Mouse (Mus musculus) cerebellum, postnatal 4 days (tissue): Measurements from ENCODE around the gene Celsr1.

Experiments
- DNase-seq, 2 experiments: peaks; one replicate each; pipeline ENCODE4 v3.0.0; 2022; ENCODE audit warnings: low spot score in 2 of 2, mixed read lengths in 1 of 2

Celsr1 gene

DNA sequence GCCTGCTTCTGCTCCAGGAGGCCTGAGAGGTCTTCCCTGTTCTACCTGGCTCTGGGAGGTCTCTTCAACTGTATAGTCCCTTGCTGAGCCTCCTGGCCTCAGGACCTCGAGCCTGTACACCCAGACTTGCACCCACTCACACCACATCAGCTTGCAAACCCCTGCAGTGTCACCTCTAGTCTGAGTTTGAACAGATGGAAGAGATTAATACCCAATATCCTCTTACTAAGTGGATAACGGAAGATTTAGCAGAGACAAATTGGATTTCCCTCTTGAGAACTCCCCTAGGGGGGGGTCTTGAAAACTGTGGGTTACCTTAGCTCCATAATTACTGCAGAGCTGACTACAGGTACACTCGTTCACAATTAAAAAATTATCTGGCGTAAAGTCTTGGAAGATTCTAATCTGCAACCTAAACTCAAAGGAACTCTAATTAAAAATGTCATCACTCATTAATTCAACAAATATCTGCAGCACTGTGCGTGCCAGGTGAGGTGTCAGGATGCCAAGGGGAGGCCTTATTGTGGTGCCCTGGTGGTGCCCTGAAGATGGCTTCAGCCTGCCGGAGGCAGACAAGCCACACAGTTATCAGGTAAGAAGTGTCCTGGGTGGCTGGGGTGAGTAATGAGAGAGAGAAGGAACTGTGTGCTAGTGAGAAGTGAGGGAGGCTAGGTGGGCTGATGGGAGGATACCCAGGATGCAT, 38.5 kb downstream of the Celsr1 start:
- no peak for DNase-seq

DNA sequence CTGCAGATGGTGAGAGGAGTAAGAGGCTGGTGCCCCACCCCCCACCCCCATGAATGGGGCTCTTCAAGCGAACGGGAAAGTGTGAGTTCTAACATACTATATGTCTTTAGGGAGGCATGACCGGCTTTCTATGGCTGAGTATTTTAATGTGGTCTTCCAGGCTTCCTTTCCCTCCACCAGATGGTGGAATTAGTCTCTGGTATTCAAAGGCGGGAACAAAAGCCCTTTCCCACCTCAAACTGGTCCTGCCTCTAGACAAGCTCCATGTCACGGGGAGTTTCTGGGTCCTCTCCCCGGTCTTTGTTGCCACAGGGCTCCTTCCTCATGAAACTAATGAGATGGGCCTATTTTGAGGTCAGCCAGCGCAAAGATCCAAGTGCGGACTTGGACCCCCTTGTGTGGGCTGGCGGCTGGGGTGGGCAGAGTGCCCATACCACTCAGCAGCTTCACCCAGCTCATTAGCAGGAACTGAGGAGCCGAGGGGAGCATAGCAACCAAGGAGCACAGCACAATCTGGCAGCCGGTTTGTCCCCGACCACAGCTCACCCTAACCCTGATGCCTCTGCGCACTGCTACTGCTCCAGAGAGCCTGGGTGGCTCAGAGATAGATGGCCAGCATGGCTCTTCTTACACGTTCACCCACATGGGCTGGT, 39.5 kb downstream of the Celsr1 start:
- DNase-seq = peak in 1 of 2 experiments; percentile 53

DNA sequence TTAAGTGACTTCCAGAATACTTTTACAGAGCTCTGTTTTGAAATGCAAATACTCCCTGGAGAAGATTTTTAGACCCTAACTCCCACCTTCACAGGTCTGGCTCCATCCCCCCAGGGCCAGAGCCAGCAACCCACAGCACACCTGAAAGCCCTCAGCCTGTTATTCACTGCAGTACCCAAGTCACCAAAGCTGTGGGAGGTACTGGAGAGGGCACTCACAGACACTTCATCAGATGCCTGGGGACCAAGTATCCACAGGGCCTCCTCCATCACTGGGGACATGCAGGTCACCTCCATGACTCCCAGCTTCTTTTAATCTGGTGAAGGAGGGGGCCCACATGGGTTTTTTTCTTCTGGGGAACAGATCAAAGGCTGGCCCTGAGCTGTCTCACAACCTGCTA, 40.2 kb downstream of the Celsr1 start:
- no peak for DNase-seq

DNA sequence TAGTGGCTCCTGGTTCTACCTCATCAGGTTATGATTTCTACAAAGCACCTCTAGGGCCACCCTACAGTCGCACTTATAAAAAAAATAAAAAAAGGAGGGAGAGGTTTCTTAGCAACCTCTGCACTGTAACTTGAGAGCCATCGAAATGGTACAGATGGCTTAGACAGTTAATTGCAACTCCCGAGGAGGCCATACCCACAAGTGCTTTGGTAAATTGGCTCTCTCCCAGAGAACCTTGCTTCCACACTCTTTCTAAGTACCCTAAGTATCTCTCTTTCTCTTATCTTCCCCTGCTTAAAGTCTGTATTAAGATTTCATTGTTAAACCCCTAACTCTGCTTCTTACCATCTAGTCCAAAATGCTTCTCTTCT, 41.5 kb downstream of the Celsr1 start:
- DNase-seq = no peak

DNA sequence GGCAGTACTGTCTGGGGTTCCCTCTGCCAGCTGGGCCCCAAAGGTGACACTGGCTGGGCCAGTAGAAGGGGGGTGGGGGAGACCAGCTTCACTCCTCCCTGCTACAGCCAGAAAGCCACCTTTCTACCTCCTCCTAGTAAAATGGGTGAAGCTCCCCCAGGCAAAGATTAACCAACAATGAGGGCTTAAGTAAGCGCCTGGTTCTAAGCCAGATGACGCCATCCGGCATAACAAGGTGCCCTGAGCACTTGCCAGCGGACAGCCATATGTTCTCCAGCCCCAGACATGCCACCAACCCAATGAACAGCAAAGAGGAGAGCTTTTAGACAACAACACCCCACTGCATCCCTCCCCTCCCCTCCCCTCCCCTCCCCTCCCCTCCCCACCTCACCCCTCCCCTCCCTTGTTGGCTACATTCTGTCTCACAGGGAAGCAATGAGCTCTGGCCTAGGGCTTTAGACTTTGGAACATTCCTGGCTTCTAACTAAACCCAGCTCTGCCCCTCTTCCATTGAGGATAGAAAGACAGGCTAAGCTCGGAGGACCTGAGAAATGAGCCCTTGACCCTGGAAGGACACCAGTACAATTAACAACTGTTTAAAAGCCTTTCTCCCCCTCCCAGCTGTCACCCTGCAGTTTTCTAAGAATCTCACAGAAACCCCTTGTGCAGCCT, 42.0 kb downstream of the Celsr1 start:
- peak in 1 of 2 experiments; percentile 44 for DNase-seq

DNA sequence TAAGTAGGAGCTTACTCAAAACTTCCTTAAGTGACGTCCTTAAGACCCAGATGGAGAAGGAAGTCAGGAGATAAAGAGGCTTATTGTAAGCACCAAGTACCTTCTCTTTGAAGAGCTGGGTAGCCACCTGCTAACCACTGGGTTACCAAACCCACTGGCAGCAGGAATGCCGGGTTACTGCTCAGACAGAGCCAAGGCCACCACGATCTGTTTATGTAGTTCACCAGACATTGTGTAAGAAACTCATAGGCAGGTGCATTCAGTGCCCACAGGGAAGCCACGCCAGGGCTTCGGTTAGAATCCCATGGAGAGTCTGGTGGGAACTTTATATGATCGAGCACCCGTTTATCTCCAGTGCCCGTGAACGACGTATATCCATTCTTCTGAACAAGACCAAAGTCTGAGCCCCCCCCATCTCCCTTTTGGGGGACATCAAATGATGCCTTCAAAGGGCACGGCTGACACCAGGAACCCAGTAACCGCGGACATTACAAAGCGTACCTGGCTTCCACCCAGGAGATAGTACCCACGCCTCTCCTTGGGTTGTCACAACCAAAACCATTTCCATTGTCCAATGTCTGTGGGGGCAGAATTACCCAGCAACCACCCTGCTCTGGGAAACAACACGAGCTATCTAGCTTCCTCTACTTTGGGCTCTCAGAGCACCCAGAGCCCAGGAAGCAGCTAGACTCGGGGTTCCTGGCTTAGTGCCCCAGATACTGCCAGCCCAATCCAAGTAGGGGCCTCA, 42.7 kb downstream of the Celsr1 start:
- no peak for DNase-seq

DNA sequence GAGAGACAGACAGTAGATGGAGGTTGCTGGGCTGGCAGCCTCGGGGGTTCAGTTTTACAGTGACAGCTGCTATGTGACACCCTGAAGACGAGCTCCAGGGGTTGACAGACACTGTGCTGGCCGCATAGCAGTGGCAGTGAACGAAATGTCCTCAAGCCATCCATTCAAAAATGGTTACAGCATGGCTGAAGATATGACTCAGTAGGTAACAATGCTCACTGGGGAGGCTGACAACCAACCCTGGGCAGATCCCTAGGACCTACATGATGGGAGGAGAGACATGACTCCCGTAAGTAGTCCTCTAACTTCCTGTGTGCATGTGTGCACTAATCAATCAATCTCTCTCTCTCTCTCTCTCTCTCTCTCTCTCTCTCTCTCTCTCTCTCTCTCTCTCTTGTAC, 45.7 kb downstream of the Celsr1 start:
- no peak for DNase-seq

DNA sequence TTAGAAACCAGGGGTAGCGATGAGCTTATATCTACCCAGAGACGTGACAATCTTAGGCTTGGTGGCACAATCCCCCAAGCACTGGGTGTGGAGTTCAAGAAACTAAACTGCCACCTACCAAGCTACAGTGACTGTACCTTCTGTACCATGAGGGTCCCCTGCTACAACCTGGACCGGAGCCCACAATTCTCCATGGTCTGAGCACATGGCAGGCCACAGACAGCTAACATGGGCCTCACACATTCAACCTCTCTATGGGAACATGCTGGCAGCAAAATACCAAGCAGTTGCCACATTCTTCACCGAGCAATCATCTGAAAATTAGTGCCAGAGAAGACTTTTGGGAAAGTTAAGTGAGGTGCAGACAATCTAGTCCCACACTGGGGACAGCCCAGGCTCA, 47.4 kb downstream of the Celsr1 start:
- DNase-seq = no peak

DNA sequence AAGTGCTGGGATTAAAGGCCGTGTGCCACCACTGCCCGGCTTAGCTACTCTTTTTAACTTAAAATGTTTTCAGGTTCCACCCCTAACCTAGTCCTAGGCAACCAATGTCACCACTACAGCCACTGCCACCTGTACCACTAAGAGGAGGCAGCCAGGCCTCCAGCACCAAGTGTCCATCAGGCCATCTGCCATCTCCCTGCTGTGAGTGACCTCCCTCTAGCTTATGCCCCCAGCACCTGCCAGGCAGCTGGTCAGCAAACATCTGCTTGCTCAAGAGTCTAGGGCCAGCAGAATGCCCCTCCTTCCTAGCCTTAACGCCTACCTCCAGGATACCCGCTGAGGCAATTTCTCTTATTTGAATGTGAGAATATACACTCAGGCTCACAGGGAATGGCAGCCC, 48.0 kb downstream of the Celsr1 start:
- no peak for DNase-seq

DNA sequence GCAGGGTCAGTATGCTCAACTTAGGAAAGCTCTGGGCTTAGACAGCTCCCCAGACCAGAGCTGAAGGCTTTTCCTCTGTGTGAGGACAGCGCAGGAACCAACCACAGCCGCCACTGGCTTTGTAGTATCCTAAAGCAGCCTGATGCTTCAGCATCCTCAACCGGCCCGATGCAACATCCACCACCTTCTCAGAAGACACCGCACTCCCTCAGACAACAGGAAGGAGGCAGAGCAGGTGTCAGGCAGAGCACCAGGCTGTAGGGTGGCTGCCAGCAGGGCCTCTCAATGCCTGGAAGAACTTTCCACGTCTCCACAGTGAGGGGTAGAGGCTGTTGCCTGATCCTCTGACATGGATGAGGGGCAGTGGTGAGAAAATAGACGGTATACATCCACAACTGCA, 50.4 kb downstream of the Celsr1 start:
- no peak for DNase-seq

DNA sequence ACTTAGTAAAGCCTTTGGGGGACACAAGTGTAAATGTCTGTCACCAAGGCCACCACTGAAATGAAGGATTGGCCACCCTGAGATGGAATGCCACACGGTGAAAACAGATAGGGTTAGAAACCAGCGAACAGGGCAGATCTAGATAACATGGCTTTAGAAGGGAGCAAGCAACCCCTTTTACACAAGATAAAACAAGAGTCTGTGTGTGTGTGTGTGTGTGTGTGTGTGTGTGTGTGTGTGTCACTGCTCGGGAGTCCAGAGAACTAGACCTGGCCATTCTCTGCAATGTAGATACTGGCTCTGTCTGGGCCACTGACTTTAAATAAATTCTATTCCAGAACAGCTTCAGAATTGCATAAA, 51.2 kb downstream of the Celsr1 start:
- no peak for DNase-seq

DNA sequence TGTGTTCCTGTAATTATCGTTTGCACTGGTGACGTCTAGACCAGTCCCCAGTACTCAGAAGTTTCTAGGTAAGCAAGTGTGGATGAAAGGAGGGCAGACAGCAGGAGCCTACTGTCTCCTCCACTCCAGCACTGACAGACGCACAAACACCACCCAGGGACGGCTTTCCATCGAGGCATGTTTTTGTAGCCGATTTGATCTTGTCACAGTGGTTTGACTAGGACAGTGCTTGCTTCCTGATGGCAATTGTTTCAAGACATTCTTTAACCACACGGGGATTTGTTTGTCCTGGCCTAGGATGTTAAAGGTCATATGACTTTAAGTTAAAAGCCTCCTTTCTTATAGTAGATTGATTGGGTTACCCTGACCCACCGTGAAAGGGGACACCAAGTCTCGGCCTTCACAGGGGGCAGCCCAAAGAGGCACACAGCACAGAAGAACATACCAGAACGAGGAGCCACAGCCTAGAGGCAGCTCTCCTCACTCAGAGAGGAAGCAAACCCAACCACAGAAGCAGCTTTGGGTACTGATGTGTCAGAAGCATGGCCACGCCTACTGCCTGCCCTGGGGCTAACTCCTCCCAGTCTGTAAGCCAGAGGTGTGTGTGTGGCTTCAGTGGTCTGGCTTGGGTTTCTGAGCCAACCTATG, 51.7 kb downstream of the Celsr1 start:
- no peak for DNase-seq

DNA sequence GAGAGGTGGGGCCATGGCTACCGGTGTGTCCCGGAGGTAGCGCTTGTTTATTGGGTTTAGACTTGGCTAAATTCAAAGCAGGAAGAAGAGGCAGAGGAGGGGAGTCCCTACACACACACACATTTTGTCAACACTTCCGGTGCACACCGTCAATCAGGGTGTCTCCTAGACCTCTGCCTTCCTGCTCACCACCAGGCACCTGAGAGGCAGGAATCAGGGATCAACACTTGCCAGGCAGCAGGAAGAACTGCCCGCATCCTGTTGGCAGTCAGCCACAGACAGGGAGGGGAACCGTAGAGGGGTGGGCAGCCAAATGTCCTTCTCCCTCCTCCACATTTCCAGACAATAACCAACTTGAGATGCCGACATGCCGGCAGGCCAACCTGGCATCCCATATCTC, 56.5 kb downstream of the Celsr1 start:
- no peak for DNase-seq

DNA sequence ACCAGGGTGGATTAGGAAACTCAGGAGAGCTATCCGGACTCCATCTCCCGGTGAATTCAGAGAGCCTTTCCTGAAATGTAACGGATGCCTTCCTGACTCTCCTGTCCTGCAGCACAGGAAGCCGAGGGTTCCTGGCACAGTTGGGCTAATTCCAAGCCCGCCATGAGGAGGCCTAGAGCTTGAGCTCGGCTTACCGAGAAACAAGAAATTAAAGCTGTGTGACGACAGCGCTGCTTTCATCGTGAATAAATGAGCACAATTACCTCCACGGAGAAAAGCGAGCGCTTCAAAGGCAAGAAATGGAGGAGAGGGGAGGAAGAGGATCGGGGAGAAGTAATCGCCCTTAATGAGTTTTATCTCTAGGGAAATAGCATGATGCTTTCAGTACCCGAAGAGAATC, 57.8 kb downstream of the Celsr1 start:
- DNase-seq = no peak

DNA sequence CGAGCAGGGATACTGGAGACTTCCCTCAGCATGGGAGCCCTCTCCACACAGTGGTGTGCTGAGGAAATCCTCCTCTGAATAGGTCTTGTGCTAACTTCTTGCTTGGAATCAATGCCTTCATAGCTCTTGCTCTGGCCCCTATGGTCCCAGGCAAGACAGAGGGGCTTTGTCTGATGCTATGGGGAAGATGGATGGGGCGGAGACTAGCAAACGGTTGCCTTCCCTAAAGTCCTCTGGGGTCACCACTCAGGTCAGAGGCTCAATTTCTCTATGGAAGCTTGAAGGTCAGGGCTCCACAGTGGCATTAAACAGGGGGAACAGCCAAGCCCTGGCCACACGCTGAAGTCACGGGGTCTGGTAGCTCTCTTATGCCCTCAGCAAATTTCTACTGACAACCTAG, 62.0 kb downstream of the Celsr1 start:
- no peak for DNase-seq

DNA sequence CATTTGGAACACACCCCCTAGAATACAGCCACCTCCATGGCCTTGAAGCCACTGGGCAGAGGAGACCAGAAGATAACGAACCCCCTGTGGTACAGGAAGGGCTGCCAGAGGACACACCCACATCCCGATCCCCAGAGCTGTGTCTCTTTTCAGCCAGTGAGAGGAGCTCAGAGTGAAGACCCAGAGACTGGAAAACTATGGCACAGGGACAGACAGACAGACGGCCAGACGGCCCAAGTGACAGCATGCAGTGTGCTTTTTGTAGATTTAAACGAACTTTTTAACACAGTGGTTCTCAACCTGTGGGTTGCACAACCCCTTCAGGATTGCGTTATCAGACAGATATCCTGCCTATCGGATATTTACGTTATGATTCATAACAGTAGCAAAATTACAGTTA, 63.1 kb downstream of the Celsr1 start:
- no peak for DNase-seq

DNA sequence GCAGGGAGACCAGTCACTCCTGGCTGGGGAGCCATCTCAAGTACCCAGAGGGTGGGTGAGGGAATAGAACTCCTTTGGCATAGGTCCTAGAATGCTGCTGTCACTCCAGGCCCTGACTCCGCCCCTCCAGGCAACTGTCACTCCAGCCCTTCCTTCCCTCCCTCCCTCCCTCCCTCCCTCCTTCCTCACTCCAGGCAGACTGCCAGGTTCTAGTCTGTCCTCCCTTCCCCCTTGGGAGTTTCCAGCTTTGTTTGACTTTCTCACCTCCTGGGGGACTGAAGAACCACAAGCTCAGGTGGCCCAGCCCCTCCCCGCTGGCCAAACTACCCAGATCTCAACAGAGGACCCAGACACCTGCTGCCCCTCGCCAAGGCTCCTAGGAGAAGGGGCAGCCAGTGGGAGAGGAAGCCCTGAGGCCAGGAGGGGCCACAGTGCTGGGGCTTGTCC, 63.8 kb downstream of the Celsr1 start:
- peak in 1 of 2 experiments; percentile 42 for DNase-seq

DNA sequence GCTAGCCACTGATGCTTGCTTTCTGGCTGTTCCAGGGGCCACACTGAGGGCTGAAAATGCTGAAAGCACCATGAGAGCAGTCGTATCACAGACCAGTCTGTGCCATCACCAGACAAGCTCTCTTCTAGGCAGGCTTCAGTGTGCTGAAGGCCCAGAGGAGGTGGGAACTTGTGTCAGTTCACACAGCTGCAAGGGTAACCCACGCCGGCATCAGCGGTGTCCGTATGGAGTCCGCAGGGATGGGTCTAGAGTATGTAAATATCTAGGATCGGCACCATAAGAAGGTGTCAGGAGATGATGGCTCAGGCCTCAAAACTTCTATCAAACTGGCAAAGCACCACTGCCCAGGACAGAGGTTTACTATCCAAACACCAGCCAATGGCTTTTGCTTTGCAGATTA, 64.3 kb downstream of the Celsr1 start:
- DNase-seq = no peak

DNA sequence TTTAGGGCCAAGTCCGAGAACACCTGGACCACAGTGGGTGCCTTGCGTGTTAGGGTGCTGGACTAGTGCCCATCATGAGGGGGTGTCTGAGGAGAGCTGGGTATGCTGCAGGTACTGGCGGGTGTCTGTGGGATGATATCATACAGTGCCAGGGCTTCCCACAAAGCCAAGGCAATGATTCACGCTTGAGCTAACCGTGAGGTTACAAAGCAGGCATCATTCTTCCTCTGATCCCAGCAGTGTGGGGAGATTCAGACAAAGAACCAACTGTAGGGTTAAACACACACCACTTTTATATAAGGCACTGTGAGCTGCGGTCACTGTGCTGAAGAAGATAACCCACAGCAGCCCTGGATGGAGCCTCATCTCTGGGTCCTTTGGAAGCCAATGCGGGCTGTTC, 67.5 kb downstream of the Celsr1 start:
- DNase-seq = no peak

DNA sequence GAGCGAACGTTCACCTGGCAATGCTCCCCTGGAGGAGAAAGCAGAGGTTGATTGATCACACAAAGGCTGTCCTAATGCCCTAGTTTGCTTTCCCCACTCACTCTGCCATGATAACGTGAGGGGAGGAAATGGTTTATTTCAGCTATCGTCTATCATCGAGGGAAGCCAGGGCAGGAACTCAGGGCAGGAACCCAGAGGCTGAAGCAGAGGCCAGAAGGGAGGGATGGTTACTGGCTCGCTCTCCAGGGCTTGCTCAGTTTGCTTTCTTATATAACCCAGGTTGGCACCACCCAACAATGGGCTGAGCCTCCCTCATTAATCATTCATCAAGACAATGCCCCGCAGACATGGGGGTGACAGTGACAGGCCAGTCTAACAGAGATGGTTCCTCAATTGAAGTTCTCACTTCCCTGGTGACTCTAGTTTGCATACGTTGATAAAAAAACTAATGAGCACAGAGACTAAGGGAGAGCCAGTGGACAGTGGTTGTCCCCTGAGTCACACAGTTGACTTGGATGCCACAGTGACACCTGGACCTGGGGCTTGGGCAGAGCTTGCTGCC, 70.2 kb downstream of the Celsr1 start:
- DNase-seq = no peak

DNA sequence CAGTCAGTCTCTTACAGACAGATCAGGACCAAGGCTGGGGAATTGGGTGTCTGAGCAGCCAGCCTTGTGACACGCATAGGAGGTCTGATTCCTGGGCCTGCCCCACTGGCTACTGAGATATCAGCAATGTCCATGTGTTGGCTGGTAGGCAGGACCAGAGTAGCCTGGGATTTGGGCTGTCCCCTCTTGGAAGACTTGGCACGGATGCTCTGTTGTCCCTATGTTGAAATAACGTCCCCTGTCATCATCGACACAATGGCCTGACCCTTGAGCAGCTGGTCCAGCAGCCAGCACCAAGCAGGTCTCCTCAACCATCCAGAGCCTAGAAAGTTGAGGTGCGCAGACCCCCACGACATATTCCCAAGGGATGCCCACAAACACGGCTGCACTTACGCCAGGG, 70.9 kb downstream of the Celsr1 start:
- DNase-seq = no peak

DNA sequence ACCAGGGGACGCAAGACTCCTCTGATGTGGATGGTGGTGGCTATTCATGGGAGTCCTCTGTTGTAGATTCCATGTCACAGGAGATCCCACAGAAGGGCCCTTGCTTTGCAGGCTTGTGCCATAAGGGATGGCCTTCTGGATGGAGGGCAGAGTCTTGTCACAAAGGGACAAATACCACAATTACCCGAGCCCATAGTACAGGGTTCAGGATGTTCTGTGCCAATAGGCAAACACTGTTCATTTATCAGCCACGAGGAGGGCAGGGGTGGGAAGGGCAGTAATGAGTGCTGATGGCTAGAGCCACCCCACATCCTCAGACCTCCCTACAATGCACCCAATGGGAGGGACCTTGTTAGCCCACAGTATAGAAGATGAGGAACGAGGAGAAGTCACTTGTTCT, 71.9 kb downstream of the Celsr1 start:
- DNase-seq = no peak
